Mouse (Mus musculus) lung, embryonic 16.5 days (tissue): Measurements from ENCODE around the gene Trim63. TPM values are rescaled to one million over a fixed set of nuclear protein-coding genes. Genes with fewer than 3 reads are reported as not detected.
A peak's percentile ranks its signal among the peaks of the same experiment; 100 is the strongest.
"Not testable (repeated sequence)": the region's sequence is repeated elsewhere in the genome, so short reads cannot be mapped to it uniquely, and the experiment has no call there.

Source experiments
- ATAC-seq: fragments of 200-750 bp; cut with Nextera tagmentation; 2 replicates; pipeline ENCODE4 v1.8.0; 2017; ENCODE audit warnings: low read depth, mild to moderate bottlenecking, moderate library complexity
- H3K27ac ChIP-seq: fragments of 300-500 bp; sonication (generic); 2 replicates; pipeline ENCODE4 v1.5.1; 2014; ENCODE audit warnings: mild to moderate bottlenecking, control low read depth, low read length
- H3K27me3 ChIP-seq: fragments of 300-500 bp; sonication (generic); 2 replicates; pipeline ENCODE4 v1.6.1; 2014; ENCODE audit warnings: low read depth, low read length, mixed read lengths; ENCODE audit not compliant: control insufficient read depth, insufficient read depth
- H3K36me3 ChIP-seq: fragments of 300-500 bp; sonication (generic); 2 replicates; pipeline ENCODE4 v1.6.1; 2014; ENCODE audit warnings: low read length; ENCODE audit not compliant: control insufficient read depth, insufficient read depth
- H3K4me1 ChIP-seq: fragments of 300-500 bp; sonication (generic); replicated peaks from 2 replicates; pipeline ENCODE4 v1.6.1; 2014; ENCODE audit warnings: low read length, mixed read lengths; ENCODE audit not compliant: control insufficient read depth, insufficient read depth
- H3K4me2 ChIP-seq: fragments of 300-500 bp; sonication (generic); 2 replicates; pipeline ENCODE4 v1.6.1; 2014; ENCODE audit warnings: low read depth, low read length, control low read depth
- H3K4me3 ChIP-seq: fragments of 300-500 bp; sonication (generic); 2 replicates; pipeline ENCODE4 v1.5.1; 2014; ENCODE audit warnings: mild to moderate bottlenecking, low read length, control low read depth
- H3K9ac ChIP-seq: fragments of 300-500 bp; sonication (generic); 2 replicates; pipeline ENCODE4 v1.6.1; 2014; ENCODE audit warnings: low read length, control low read depth
- H3K9me3 ChIP-seq: fragments of 300-500 bp; sonication (generic); 2 replicates; pipeline ENCODE4 v1.6.1; 2016; ENCODE audit warnings: low read length; ENCODE audit not compliant: control insufficient read depth
- WGBS: fragments of 180-500 bp; shearing (Covaris S2); extraction: QIAGEN DNeasy Blood & Tissue Kit; methylation state at CpG from one replicate; pipeline ENCODE4 v1.1.7; 2014; 5-methylcytosine and 5-hydroxymethylcytosine counted together
- polyA plus RNA-seq: library from polyadenylated mRNA; unstranded; fragments of >200 nt; fragmentation: Nextera tagmentation; extraction: Ambion mirVana; gene quantifications from 2 replicates; pipeline ENCODE4 v1.2.1, GENCODE M21; 2015

The Trim63 gene
- polyA plus RNA-seq, 1 experiment from 2014 or later = 3.1 TPM

GRCm38 (mm10) chr4:134324655-134325054 lies 9.7 kb downstream of the Trim63 start:
- Histone ChIP-seq H3K4me2 (no peak overlapping the region), H3K4me3 (no peak overlapping the region), H3K27me3 (no peaks in the 10 kb centered on the region), H3K36me3 (no peaks in the 10 kb centered on the region), H3K9me3 (no peaks in the 10 kb centered on the region), H3K27ac (no peak overlapping the region), H3K4me1 (peaks cover 10% of the 10 kb centered on the region; the same call in 1 of the 2 replicates), H3K9ac (no peak overlapping the region)
- no peak for ATAC-seq
- WGBS = 34% methylated on average over 5 of the region's 5 CpGs

DNA sequence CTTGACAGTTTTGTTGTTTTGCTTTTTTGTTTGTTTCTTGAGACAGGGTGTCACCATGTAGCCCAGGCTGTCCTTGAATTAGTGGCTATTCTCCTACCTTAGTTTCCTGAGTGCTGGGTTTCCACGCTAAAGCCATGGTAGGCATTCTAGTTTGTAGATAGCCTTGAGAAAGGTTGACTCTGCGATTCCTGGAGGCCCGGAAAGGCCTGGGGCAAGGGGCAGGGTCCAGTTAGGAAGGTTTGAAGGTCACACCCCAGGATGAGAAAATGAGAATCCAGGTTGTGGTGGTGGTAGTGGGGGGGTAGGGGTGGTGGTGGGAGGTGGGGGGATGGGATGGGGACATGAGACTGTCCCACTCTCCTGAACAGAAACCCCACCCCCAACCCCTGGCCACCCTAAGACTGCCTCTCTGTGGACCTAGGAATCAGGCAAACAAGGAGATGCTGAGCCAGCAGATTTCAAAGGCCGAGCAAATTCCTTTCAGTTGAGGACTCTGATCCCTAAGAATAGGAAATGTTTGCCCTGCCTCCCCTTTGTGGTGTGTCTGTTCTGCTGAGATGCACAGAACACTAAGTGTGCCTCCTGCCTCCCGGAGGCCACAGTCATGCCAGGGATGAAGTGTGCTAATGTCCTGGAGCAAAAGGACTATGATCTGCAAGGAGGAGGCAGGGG lies 12.1 kb downstream of the Trim63 start:
- no peak overlapping the region for H3K27ac ChIP-seq

DNA sequence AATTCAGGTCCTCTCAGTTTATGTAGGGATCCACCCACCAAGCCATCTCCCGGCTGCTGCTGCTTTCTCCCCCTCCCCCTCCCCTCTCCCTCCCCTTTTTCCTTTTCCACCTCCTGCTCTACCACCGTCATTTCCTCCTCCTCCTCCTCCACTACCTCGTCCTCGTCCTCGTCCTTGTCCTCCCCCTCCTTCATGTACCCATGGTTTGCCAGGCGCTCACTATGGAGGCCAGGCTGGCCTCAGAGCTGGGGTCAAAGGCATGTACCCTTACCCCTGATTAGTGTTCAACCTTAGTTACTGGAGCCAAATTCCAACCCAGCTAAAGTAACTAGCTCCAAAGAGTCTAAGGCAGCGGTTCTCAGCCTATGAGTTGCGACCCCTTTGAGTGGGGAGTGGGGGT lies 13.2 kb downstream of the Trim63 start:
- peaks cover 10% of the 10 kb centered on the region; the same call in 1 of the 2 replicates for H3K4me1 ChIP-seq
- no peak overlapping the region for H3K9ac ChIP-seq
- H3K4me2 ChIP-seq = no peak overlapping the region
- H3K4me3 ChIP-seq = no peak overlapping the region
- H3K27me3 ChIP-seq = no peaks in the 10 kb centered on the region
- H3K9me3 ChIP-seq = no peaks in the 10 kb centered on the region
- H3K36me3 ChIP-seq = no peaks in the 10 kb centered on the region
- ATAC-seq = no peak
- WGBS = 50% methylated on average over 8 of the region's 8 CpGs
- 0 out of 2 replicates have a peak overlapping the region, but pooled peaks have one; percentile 27 for H3K27ac ChIP-seq

More for the DNA sequence above, 12.1 kb downstream of the Trim63 start:
- Histone ChIP-seq H3K4me2 (no peak overlapping the region), H3K27me3 (no peaks in the 10 kb centered on the region), H3K4me3 (no peak overlapping the region), H3K36me3 (no peaks in the 10 kb centered on the region), H3K9me3 (no peaks in the 10 kb centered on the region), H3K9ac (no peak overlapping the region), H3K4me1 (peaks cover 10% of the 10 kb centered on the region; the same call in 1 of the 2 replicates)
- no peak for ATAC-seq
- WGBS = 56% methylated on average over 5 of the region's 5 CpGs

DNA sequence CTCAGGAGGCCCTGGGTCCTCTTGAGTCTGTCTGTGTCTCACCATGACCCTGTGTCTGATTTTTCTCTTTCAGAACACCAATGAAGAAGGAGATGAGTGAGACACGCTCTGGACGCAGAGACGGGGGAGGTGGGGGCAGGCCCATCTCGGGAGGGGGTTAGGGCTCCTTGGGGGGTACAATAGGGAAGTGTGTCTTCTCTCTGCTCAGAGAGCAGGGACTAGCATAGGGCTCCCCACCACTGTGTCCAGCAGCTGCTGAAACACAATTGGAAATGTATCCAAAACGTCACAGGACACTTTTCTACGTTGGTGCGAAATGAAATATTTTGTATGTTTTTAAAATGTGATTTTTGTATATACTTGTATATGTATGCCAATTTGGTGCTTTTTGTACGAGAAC lies 13.9 kb downstream of the Trim63 start:
- WGBS = 51% methylated on average over 8 of the region's 8 CpGs
- H3K27me3 ChIP-seq = no peaks in the 10 kb centered on the region
- ATAC-seq = peak; percentile 84

GRCm38 (mm10) chr4:134330281-134330680 lies 15.4 kb downstream of the Trim63 start:
- Histone ChIP-seq H3K4me1 (peaks cover 10% of the 10 kb centered on the region; the same call in 1 of the 2 replicates), H3K4me3 (no peak overlapping the region), H3K4me2 (no peak overlapping the region), H3K36me3 (no peaks in the 10 kb centered on the region), H3K9me3 (no peaks in the 10 kb centered on the region), H3K27me3 (no peaks in the 10 kb centered on the region), H3K27ac (no peak overlapping the region), H3K9ac (no peak overlapping the region)
- no peak for ATAC-seq
- 55% methylated on average over 5 of the region's 5 CpGs for WGBS

More for the DNA sequence above, 13.9 kb downstream of the Trim63 start:
- peaks cover 10% of the 10 kb centered on the region; the same call in 1 of the 2 replicates for H3K4me1 ChIP-seq
- no peaks in the 10 kb centered on the region for H3K9me3 ChIP-seq
- no peaks in the 10 kb centered on the region for H3K36me3 ChIP-seq
- no peak overlapping the region for H3K4me2 ChIP-seq
- no peak overlapping the region for H3K4me3 ChIP-seq
- H3K27ac ChIP-seq = 0 out of 2 replicates have a peak overlapping the region, but pooled peaks have one; percentile 10
- no peak overlapping the region for H3K9ac ChIP-seq

DNA sequence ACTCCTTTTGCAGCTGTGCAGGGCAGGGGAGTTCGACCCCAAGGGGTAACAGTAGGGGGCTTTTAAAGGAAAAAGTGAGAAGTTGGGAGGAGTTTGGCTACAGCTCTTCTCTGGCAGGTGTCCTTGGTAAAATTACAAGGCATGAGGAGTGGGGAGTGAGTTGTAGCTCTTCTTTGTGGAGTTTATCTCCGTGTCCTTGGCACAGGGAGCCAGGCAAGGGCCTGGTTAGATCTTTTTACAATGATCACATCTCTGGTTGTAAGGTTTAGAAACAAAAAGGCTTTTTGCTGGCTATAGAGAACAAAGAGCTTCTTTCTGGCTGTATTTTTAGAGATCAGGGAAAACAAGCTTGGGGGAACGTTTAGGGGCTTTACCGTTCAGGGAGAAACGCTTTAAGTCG lies 26.3 kb downstream of the Trim63 start:
- H3K9ac ChIP-seq, H3K9me3 ChIP-seq, H3K4me3 ChIP-seq, H3K36me3 ChIP-seq, H3K27ac ChIP-seq, H3K4me2 ChIP-seq, H3K4me1 ChIP-seq, ATAC-seq: not testable (repeated sequence)
- H3K27me3 ChIP-seq = peaks cover 32% of the 10 kb centered on the region
- WGBS = 71% methylated on average over 6 of the region's 6 CpGs

- H3K9me3 ChIP-seq = peaks cover 3% of the 10 kb centered on the region; the same call in 1 of the 2 replicates
- no peak overlapping the region for H3K4me2 ChIP-seq
- no peak overlapping the region for H3K9ac ChIP-seq
- H3K36me3 ChIP-seq = no peaks in the 10 kb centered on the region
- no peak overlapping the region for H3K27ac ChIP-seq
- H3K27me3 ChIP-seq = peaks cover 32% of the 10 kb centered on the region
- H3K4me1 ChIP-seq = peaks cover 7% of the 10 kb centered on the region; the same call in 1 of the 2 replicates
- 23% methylated on average over 11 of the region's 11 CpGs for WGBS
- H3K4me3 ChIP-seq = no peak overlapping the region
- no peak for ATAC-seq
These were observed 27.4 kb downstream of the Trim63 start for GRCm38 (mm10) chr4:134342213-134342779.

DNA sequence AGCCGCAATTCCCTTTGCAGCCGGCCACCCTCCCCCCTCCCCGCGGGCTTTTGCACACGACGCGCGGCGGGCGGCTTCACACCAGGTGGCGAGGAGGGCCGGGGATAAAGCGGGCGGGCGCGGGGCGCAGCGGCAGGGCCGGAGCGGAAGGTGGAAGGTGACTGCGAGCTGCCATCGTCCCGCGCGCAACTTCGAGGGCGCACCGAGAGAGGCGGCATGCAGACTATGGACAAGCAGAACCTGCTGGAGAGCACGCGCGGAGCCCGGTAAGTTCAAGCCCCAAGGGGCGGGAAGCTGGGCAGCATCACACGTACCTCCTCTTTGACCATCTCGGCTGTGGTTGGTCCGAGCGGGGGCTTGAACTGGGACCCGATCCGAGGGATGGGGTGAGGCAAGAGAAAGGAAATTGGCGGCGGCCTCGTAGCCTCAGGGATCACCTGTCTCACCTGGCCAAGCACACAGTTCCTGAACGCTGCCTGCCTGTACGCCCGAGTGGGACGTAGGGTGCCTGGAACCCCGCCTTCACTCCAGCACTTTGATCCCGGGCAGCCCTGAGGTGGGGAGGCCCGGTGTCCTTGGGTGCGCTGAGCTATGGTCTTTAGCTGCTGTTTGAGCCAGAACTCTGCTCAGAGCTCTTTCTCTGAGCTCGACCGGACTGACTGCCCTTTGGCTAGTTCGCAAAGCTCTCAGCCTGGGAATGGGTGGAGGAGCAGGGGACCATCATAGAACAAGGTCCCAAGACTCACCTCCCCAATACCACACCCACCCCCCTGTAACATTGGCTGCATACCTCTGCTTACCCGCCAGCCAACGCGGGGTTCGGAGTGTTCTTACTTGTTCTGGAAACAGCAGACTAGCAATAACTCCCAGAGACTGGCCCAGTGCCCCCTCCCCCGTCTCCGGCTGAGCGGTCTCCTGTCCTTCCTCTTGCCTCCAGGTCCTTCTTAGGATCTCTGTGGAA lies 28.4 kb downstream of the Trim63 start, which contains the start of gene Slc30a2:
TSS of gene Slc30a2 (plus strand) at position 111 of the 961 bp plus-strand sequence.
- H3K4me2 ChIP-seq = peak within 1 kb of the TSS; percentile 53
- H3K4me3 ChIP-seq = peak within 1 kb of the TSS; percentile 37
- no peaks in the 10 kb centered on the region for H3K36me3 ChIP-seq
- peak within 1 kb of the TSS; percentile 21; the same call in 1 of the 2 replicates for H3K9ac ChIP-seq
- ATAC-seq = peak; percentile 24; the same call in 1 of the 2 replicates
- WGBS = 2% methylated on average over 61 of the region's 61 CpGs
- H3K9me3 ChIP-seq = peaks cover 3% of the 10 kb centered on the region; the same call in 1 of the 2 replicates
- H3K27me3 ChIP-seq = peaks cover 32% of the 10 kb centered on the region
- no peak within 1 kb of the TSS for H3K27ac ChIP-seq
- peaks cover 11% of the 10 kb centered on the region for H3K4me1 ChIP-seq
